Mouse (Mus musculus): ENCODE results near the gene Rph3a. TPM values are rescaled to one million over a fixed set of nuclear protein-coding genes. Genes with fewer than 3 reads are reported as not detected.
A peak's percentile ranks its signal among the peaks of the same experiment; 100 is the strongest.
"Not testable (repeated sequence)": the region's sequence is repeated elsewhere in the genome, so short reads cannot be mapped to it uniquely, and the experiment has no call there.

The Rph3a gene
- polyA plus RNA-seq, 1 experiment from 2014 or later, result 0.19 TPM

DNA sequence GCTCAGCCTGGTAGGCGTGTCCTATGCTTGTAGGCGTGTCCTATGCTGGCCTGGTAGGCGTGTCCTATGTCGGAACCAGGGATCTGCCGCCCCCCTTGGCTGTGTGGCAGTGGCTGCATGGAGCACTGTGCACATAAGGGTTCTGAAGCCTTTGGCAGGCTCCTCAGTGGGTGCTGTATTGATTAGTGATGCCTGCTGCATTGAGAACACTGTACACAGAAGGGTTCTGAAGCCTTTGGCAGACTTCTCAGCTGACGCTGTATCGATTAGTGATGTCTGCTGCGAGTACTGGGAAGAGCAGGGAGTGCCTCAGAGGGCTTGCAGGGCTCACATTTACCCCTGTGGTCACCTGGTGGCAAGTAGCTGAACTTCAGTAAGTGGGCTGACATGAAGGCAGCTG lies 71.3 kb downstream of the Rph3a start:
- 50% methylated on average over 8 of the region's 8 CpGs for WGBS
- Histone ChIP-seq H3K4me1 (replicated peaks; ENCODE audit: control insufficient read depth, insufficient read depth, low read length) (no peaks in the 10 kb centered on the region), H3K9me3 (ENCODE audit: control insufficient read depth, low read length) (no peaks in the 10 kb centered on the region)

DNA sequence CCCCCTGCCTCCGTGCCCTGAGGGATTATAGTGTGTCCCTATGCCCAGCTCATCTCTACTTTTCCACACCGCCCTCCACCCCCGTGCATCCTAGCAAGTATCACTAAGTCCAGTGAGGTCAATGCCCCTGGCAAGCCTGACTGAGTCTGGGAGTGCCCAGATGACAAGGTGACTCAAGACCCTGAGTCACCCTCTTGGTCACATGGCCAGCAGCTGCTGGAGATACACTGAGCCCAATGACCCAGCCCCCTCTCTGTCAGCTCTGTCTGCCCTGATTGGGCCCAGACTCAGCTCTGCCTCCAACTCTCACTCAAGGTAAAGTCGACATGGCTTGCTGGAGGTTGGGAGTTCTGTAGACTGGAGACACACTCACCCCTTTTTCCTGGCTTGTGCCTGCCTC lies 72.1 kb downstream of the Rph3a start:
- H3K4me2 ChIP-seq (ENCODE audit: low read length), result no peak overlapping the region
- no peaks in the 10 kb centered on the region for H3K27me3 ChIP-seq (replicated peaks; ENCODE audit: control insufficient read depth, insufficient read depth, low read length)
- H3K9ac ChIP-seq (ENCODE audit: low read length), result no peak overlapping the region
- no peak overlapping the region for H3K4me3 ChIP-seq (ENCODE audit: low read depth, low read length)
- no peaks in the 10 kb centered on the region for H3K36me3 ChIP-seq (ENCODE audit: control insufficient read depth, insufficient read depth, low read length)
- no peaks in the 10 kb centered on the region for H3K4me1 ChIP-seq (replicated peaks; ENCODE audit: control insufficient read depth, insufficient read depth, low read length)
- ATAC-seq (replicated peaks; ENCODE audit: low FRiP score, low TSS enrichment, low read depth) (peak; percentile 60), DNase-seq (ENCODE audit: low spot score) (no peak)
- WGBS, result 70% methylated on average over 4 of the region's 4 CpGs
- H3K9me3 ChIP-seq (ENCODE audit: control insufficient read depth, low read length), result no peaks in the 10 kb centered on the region
- no peak overlapping the region for H3K27ac ChIP-seq (ENCODE audit: low read depth)

More for the DNA sequence above, 71.3 kb downstream of the Rph3a start:
- DNase-seq (ENCODE audit: low spot score) (no peak), ATAC-seq (replicated peaks; ENCODE audit: low FRiP score, low TSS enrichment, low read depth) (no peak)
- H3K27ac ChIP-seq (ENCODE audit: low read depth), result no peak overlapping the region
- no peak overlapping the region for H3K9ac ChIP-seq (ENCODE audit: low read length)
- no peaks in the 10 kb centered on the region for H3K27me3 ChIP-seq (replicated peaks; ENCODE audit: control insufficient read depth, insufficient read depth, low read length)
- no peak overlapping the region for H3K4me2 ChIP-seq (ENCODE audit: low read length)
- no peaks in the 10 kb centered on the region for H3K36me3 ChIP-seq (ENCODE audit: control insufficient read depth, insufficient read depth, low read length)
- no peak overlapping the region for H3K4me3 ChIP-seq (ENCODE audit: low read depth, low read length)

DNA sequence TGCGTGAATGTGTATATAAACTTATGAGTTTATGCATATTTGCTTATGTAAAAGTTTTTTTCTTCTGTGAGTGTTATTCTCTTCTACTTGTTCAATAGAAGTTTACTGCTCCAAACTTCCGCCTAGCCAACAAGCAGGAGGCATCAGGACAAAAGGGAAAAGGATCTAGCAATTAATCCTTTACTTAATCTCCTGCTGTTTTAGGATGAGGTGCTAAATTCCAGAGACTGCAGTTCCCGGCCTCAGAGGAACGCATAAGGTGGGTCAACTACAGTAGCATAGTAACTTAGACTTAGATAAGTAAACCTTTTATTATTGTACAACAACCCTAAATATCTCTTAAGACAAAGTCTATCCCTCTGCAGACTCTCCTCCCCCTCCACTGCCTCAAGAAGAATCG lies 75.9 kb downstream of the Rph3a start:
- no peak overlapping the region for H3K9ac ChIP-seq (ENCODE audit: low read length)
- 25% methylated on average over 5 of the region's 5 CpGs for WGBS
- no peak overlapping the region for H3K4me2 ChIP-seq (ENCODE audit: low read length)
- DNase-seq (ENCODE audit: low spot score) (no peak), ATAC-seq (replicated peaks; ENCODE audit: low FRiP score, low TSS enrichment, low read depth) (no peak)
- no peak overlapping the region for H3K27ac ChIP-seq (ENCODE audit: low read depth)
- no peak overlapping the region for H3K4me3 ChIP-seq (ENCODE audit: low read depth, low read length)
- no peaks in the 10 kb centered on the region for H3K36me3 ChIP-seq (ENCODE audit: control insufficient read depth, insufficient read depth, low read length)
- no peaks in the 10 kb centered on the region for H3K4me1 ChIP-seq (replicated peaks; ENCODE audit: control insufficient read depth, insufficient read depth, low read length)
- no peaks in the 10 kb centered on the region for H3K9me3 ChIP-seq (ENCODE audit: control insufficient read depth, low read length)
- no peaks in the 10 kb centered on the region for H3K27me3 ChIP-seq (replicated peaks; ENCODE audit: control insufficient read depth, insufficient read depth, low read length)

DNA sequence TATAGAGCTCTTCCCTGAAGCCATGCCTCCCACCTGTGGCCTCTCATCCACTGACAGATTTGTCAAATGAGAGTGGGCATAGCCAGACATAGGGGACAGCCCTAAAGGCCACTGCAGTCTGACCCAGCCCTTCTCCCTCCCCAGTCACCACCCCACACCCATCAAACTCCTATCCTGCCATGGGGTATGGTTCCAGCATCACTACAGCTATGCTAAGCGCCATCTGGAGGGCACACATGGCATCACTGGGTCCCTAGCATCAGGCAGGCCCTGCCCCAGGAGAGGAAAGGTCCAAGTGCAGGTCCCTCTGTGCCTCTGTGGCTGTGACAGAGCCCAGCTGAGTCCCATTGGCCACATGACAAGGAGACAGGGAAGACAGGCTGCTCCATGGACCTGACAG lies 82.9 kb downstream of the Rph3a start:
- no peak for DNase-seq (ENCODE audit: low spot score)
- ATAC-seq (replicated peaks; ENCODE audit: low FRiP score, low TSS enrichment, low read depth), result no peak

DNA sequence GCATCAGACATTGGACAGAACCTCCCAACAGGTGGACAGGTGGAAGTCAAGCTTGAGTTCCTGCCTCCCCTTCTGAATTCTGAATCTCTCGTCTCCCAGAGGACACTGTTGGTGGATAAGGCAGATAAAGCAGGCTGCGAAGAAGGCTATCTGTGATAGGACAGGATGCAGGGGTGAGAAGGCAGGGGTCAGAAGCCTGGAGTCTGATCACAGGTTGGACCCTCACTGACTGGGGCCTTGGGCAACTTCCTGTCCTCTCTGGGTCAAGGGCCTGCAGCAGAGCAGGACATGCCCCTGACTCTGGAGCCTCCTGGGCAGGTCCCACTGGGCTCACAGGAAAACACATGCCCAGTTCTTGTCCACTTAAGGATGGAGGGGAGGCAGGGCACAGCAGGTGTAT lies 83.6 kb downstream of the Rph3a start:
- not testable (repeated sequence) for H3K36me3 ChIP-seq (ENCODE audit: control insufficient read depth, insufficient read depth, low read length); H3K27ac ChIP-seq (ENCODE audit: low read depth); H3K4me3 ChIP-seq (ENCODE audit: low read depth, low read length); H3K9ac ChIP-seq (ENCODE audit: low read length); H3K4me2 ChIP-seq (ENCODE audit: low read length); ATAC-seq (replicated peaks; ENCODE audit: low FRiP score, low TSS enrichment, low read depth); DNase-seq (ENCODE audit: low spot score); H3K9me3 ChIP-seq (ENCODE audit: control insufficient read depth, low read length); H3K27me3 ChIP-seq (replicated peaks; ENCODE audit: control insufficient read depth, insufficient read depth, low read length); H3K4me1 ChIP-seq (replicated peaks; ENCODE audit: control insufficient read depth, insufficient read depth, low read length)
- 56% methylated on average over 2 of the region's 2 CpGs for WGBS

More for the DNA sequence above, 82.9 kb downstream of the Rph3a start:
- H3K4me1 ChIP-seq (replicated peaks; ENCODE audit: control insufficient read depth, insufficient read depth, low read length), result 0 out of 2 replicates have a peak, but pooled peaks cover 4% of the 10 kb centered on the region
- no peak overlapping the region for H3K4me3 ChIP-seq (ENCODE audit: low read depth, low read length)
- H3K9ac ChIP-seq (ENCODE audit: low read length), result no peak overlapping the region
- no peaks in the 10 kb centered on the region for H3K36me3 ChIP-seq (ENCODE audit: control insufficient read depth, insufficient read depth, low read length)
- H3K27ac ChIP-seq (ENCODE audit: low read depth), result no peak overlapping the region
- 27% methylated on average over 1 of the region's 1 CpGs for WGBS
- H3K9me3 ChIP-seq (ENCODE audit: control insufficient read depth, low read length), result no peaks in the 10 kb centered on the region
- H3K27me3 ChIP-seq (replicated peaks; ENCODE audit: control insufficient read depth, insufficient read depth, low read length), result no peaks in the 10 kb centered on the region
- no peak overlapping the region for H3K4me2 ChIP-seq (ENCODE audit: low read length)

DNA sequence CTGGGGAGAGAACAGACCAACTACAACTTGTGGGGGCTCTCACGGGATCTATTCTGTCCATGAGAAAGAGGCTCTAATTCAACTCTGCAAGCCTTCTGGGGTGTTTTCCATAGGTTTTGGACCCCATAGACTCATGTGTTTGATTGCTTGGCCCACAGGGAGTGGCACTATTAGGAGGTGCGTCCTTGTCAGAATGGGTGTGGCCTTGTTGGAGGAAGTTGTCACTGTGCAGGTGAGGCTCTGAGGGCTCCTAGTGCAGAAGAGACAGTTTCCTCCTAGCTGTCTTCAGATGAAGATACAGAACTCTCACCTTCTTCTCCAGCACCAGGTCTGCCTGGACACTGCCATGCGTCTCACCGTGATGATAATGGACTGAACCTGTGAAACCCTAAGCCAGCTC lies 85.4 kb downstream of the Rph3a start:
- WGBS, result 68% methylated on average over 4 of the region's 4 CpGs
- not testable (repeated sequence) for H3K4me1 ChIP-seq (replicated peaks; ENCODE audit: control insufficient read depth, insufficient read depth, low read length); H3K27ac ChIP-seq (ENCODE audit: low read depth); H3K9ac ChIP-seq (ENCODE audit: low read length); H3K27me3 ChIP-seq (replicated peaks; ENCODE audit: control insufficient read depth, insufficient read depth, low read length); H3K9me3 ChIP-seq (ENCODE audit: control insufficient read depth, low read length); H3K36me3 ChIP-seq (ENCODE audit: control insufficient read depth, insufficient read depth, low read length); DNase-seq (ENCODE audit: low spot score); H3K4me2 ChIP-seq (ENCODE audit: low read length); H3K4me3 ChIP-seq (ENCODE audit: low read depth, low read length)
- ATAC-seq (replicated peaks; ENCODE audit: low FRiP score, low TSS enrichment, low read depth), result peak; percentile 59

DNA sequence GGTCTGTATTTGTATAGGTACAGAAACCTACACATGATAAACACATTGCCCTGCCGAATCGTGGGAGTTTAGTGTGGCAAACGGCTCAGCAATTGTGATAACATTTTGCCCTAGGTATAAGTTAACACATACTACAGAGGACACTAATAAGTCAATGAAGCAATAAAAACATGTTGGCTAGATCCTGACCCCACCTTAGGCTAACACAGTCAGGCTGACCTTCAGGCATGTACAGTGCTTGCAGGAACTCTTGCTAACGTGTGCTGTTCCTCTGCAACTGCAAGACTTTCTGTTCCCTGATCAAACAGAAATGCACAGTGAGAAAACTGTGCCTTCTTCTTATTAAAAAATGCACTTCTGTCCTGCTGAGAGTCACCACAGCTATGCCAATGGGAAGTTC lies 85.9 kb downstream of the Rph3a start:
- Histone ChIP-seq H3K4me3 (ENCODE audit: low read depth, low read length) (no peak overlapping the region), H3K36me3 (ENCODE audit: control insufficient read depth, insufficient read depth, low read length) (no peaks in the 10 kb centered on the region), H3K9me3 (ENCODE audit: control insufficient read depth, low read length) (no peaks in the 10 kb centered on the region), H3K27me3 (replicated peaks; ENCODE audit: control insufficient read depth, insufficient read depth, low read length) (no peaks in the 10 kb centered on the region), H3K27ac (ENCODE audit: low read depth) (no peak overlapping the region), H3K4me2 (ENCODE audit: low read length) (no peak overlapping the region), H3K4me1 (replicated peaks; ENCODE audit: control insufficient read depth, insufficient read depth, low read length) (0 out of 2 replicates have a peak, but pooled peaks cover 4% of the 10 kb centered on the region), H3K9ac (ENCODE audit: low read length) (no peak overlapping the region)
- DNase-seq (ENCODE audit: low spot score) (no peak), ATAC-seq (replicated peaks; ENCODE audit: low FRiP score, low TSS enrichment, low read depth) (0 out of 2 replicates have a peak, but pooled peaks have one; percentile 66)
- 55% methylated on average over 4 of the region's 4 CpGs for WGBS

DNA sequence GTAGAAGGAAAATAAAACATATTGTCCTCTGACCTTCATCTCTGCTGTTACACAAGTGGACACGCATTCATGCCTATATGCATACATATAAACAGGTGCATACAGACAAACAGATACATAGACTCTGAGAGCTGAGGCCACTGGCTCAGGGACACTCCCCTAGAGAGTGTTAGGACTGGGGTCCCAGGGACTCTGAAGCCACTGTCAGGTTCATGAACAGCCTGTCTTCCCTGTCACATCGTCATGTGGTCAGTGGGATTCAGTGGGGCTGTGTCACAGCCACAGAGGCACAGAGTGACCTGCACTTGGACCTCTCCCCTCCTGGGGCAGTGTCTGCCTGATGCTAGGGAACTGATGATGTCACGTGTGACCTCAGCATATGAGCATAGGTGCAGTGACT lies 89.6 kb downstream of the Rph3a start:
- Histone ChIP-seq H3K9ac (ENCODE audit: low read length) (no peak overlapping the region), H3K4me1 (replicated peaks; ENCODE audit: control insufficient read depth, insufficient read depth, low read length) (0 out of 2 replicates have a peak, but pooled peaks cover 4% of the 10 kb centered on the region), H3K4me2 (ENCODE audit: low read length) (no peak overlapping the region), H3K4me3 (ENCODE audit: low read depth, low read length) (no peak overlapping the region), H3K27ac (ENCODE audit: low read depth) (no peak overlapping the region), H3K27me3 (replicated peaks; ENCODE audit: control insufficient read depth, insufficient read depth, low read length) (no peaks in the 10 kb centered on the region), H3K36me3 (ENCODE audit: control insufficient read depth, insufficient read depth, low read length) (no peaks in the 10 kb centered on the region), H3K9me3 (ENCODE audit: control insufficient read depth, low read length) (no peaks in the 10 kb centered on the region)
- DNase-seq (ENCODE audit: low spot score) (no peak), ATAC-seq (replicated peaks; ENCODE audit: low FRiP score, low TSS enrichment, low read depth) (no peak)
- 86% methylated on average over 3 of the region's 3 CpGs for WGBS

DNA sequence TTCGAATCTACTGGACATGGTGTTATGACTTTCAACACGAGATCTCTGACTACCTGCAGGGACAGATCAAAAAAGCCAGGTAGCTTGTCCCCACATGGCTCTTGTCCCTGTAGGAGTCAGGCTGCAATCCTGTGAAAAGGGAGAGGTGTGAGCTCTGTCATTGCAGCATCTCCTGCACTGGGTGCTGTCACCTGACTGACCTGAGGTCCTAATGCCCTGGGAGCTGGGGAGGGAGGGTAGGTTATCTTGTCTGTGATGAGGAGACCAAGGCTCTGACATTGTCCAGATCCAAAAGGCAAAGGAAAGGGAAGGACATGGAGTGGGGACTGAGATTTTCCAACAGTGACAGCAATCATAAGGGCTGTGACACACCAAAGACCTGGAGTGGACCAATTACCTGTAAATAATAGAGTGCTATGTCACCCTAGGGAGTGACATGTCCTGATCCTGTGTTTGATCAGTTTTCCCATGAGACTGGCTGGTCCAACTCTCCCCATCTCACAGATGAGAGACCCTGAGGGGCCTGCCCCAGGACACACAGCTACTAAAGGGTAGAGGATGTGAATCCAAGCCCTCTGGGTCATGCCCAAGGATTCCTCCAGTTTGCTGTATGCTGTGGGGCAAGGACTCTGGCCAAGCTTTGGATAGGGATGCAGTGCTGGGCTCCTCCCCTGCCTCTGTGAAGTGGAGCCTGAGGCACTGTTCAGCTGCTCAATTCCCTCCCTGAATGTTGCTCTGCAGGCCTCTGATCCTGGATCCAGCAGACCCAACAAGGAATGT lies 90.5 kb downstream of the Rph3a start:
- not testable (repeated sequence) for ATAC-seq (replicated peaks; ENCODE audit: low FRiP score, low TSS enrichment, low read depth); H3K9me3 ChIP-seq (ENCODE audit: control insufficient read depth, low read length); H3K27ac ChIP-seq (ENCODE audit: low read depth); H3K4me1 ChIP-seq (replicated peaks; ENCODE audit: control insufficient read depth, insufficient read depth, low read length); H3K9ac ChIP-seq (ENCODE audit: low read length); H3K36me3 ChIP-seq (ENCODE audit: control insufficient read depth, insufficient read depth, low read length); H3K4me3 ChIP-seq (ENCODE audit: low read depth, low read length); H3K4me2 ChIP-seq (ENCODE audit: low read length); DNase-seq (ENCODE audit: low spot score); H3K27me3 ChIP-seq (replicated peaks; ENCODE audit: control insufficient read depth, insufficient read depth, low read length)
- 72% methylated on average over 2 of the region's 2 CpGs for WGBS

Data from intestine, embryonic 14.5 days (tissue).